Mouse (Mus musculus): ENCODE measurements around the gene Gzmd. TPM values are rescaled to one million over a fixed set of nuclear protein-coding genes. Genes with fewer than 3 reads are reported as not detected.

Gene Gzmd
- total and polyA plus RNA-seq, 3 experiments, result not detected

- H3K79me2 ChIP-seq (ENCODE audit: control insufficient read depth, insufficient read depth, low read length, poor library complexity), result no peaks in the 10 kb centered on the region
- H3K9ac ChIP-seq (ENCODE audit: control insufficient read depth, low read depth, low read length, poor library complexity, severe bottlenecking), result no peak overlapping the region
- H3K9me3 ChIP-seq (replicated peaks; ENCODE audit: insufficient read depth, low read length), result no peaks in the 10 kb centered on the region
- peaks cover 1 to 5% of the 10 kb centered on the region in 2 experiments; a peak in 1 of 4 replicates for H3K27me3 ChIP-seq (ENCODE audit: control insufficient read depth in 1 of 2, insufficient read depth in 2 of 2, low read length in 2 of 2)
- no peak overlapping the region for H3K4me3 ChIP-seq (ENCODE audit: control insufficient read depth in 1 of 2, insufficient read depth in 1 of 2, low read depth in 2 of 2, low read length in 2 of 2)
- H3K4me1 ChIP-seq (ENCODE audit: control insufficient read depth in 1 of 2, insufficient read depth in 2 of 2, low read length in 2 of 2), result no peaks in the 10 kb centered on the region
- no peaks in the 10 kb centered on the region for H3K36me3 ChIP-seq (ENCODE audit: control insufficient read depth in 1 of 2, insufficient read depth in 2 of 2, low read length in 2 of 2)
- DNase-seq (ENCODE audit: low read depth, low spot score), result no peak
- TF ChIP-seq TCF12 (IDR thresholded peaks at IDR 0.05; ENCODE audit: low read depth, low read length) (no peak), CHD2 (IDR thresholded peaks at IDR 0.05; ENCODE audit: low read length) (no peak), UBTF (IDR thresholded peaks at IDR 0.05; ENCODE audit: borderline replicate concordance, insufficient read depth, low read depth, low read length) (no peak), BHLHE40 (IDR thresholded peaks at IDR 0.05; ENCODE audit: borderline replicate concordance, low read depth, low read length) (no peak), TBP (IDR thresholded peaks at IDR 0.05; ENCODE audit: low read depth, low read length) (no peak), TAL1 (IDR thresholded peaks at IDR 0.05; ENCODE audit: low read length) (no peak), EP300 (IDR thresholded peaks at IDR 0.05; ENCODE audit: low read depth in 1 of 2, low read length in 2 of 2) (no peak), MEF2A (IDR thresholded peaks at IDR 0.05; ENCODE audit: extremely low read depth, insufficient replicate concordance, low read depth, low read length, poor library complexity, severe bottlenecking) (no peak)
- H3K27ac ChIP-seq (ENCODE audit: control insufficient read depth, low read depth, low read length), result no peak overlapping the region
These were observed 26.8 kb downstream of the Gzmd start for GRCm38 (mm10) chr14:56105447-56106180.

DNA sequence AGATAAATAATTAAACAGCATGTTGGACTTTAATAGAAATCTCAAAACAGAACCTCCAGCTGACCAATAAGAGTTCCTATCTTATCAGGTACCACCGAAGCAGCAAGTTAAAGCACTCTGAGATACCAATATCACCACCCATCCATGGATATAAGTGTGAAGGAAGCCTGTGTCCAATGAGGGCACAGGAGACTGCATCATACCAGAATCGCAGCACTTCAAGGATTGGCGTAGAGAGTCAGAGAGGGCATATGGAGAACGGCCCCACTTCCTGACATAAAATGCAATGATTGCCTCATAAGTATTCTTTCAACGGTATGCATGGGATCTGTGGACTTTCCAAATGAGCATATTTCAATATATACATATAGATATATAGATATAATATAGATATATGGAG lies 27.4 kb downstream of the Gzmd start:
- H3K9ac ChIP-seq (ENCODE audit: control insufficient read depth, low read depth, low read length, poor library complexity, severe bottlenecking), result no peak overlapping the region
- TF ChIP-seq SIN3A (IDR thresholded peaks at IDR 0.05; ENCODE audit: low read length) (no peak), GABPA (IDR thresholded peaks at IDR 0.05; ENCODE audit: low read depth, low read length) (no peak), MAFK (IDR thresholded peaks at IDR 0.05; ENCODE audit: borderline replicate concordance, low read depth, low read length) (no peak), E2F4 (IDR thresholded peaks at IDR 0.05; ENCODE audit: borderline replicate concordance, low read depth, low read length) (no peak), MAZ (IDR thresholded peaks at IDR 0.05; ENCODE audit: low read depth, low read length) (no peak), MAX (IDR thresholded peaks at IDR 0.05; ENCODE audit: low read length) (no peak), HCFC1 (IDR thresholded peaks at IDR 0.05; ENCODE audit: low read depth, low read length) (no peak), MEF2A (IDR thresholded peaks at IDR 0.05; ENCODE audit: extremely low read depth, insufficient replicate concordance, low read depth, low read length, poor library complexity, severe bottlenecking) (no peak), CTCF (IDR thresholded peaks at IDR 0.05 in 2 of 3, conservative IDR thresholded peaks at IDR 0.05 in 1 of 3; ENCODE audit: control insufficient read depth in 1 of 3, insufficient read depth in 1 of 3, low read depth in 2 of 3, low read length in 3 of 3, poor library complexity in 1 of 3, severe bottlenecking in 1 of 3) (no peak), CHD2 (IDR thresholded peaks at IDR 0.05; ENCODE audit: low read length) (no peak), MYC (IDR thresholded peaks at IDR 0.05; ENCODE audit: low read depth, low read length) (no peak), ZC3H11A (IDR thresholded peaks at IDR 0.05; ENCODE audit: low read depth, low read length) (no peak), RAD21 (IDR thresholded peaks at IDR 0.05; ENCODE audit: low read depth, low read length) (no peak)
- H3K4me3 ChIP-seq (ENCODE audit: control insufficient read depth in 1 of 2, insufficient read depth in 1 of 2, low read depth in 2 of 2, low read length in 2 of 2), result no peak overlapping the region
- H3K9me3 ChIP-seq (replicated peaks; ENCODE audit: insufficient read depth, low read length), result no peaks in the 10 kb centered on the region
- H3K27me3 ChIP-seq (ENCODE audit: control insufficient read depth in 1 of 2, insufficient read depth in 2 of 2, low read length in 2 of 2), result peaks cover 1 to 5% of the 10 kb centered on the region in 2 experiments; a peak in 1 of 4 replicates
- no peaks in the 10 kb centered on the region for H3K4me1 ChIP-seq (ENCODE audit: control insufficient read depth in 1 of 2, insufficient read depth in 2 of 2, low read length in 2 of 2)
- H3K27ac ChIP-seq (ENCODE audit: control insufficient read depth, low read depth, low read length), result no peak overlapping the region
- no peaks in the 10 kb centered on the region for H3K36me3 ChIP-seq (ENCODE audit: control insufficient read depth in 1 of 2, insufficient read depth in 2 of 2, low read length in 2 of 2)
- no peak for DNase-seq (ENCODE audit: low read depth, low spot score)
- H3K79me2 ChIP-seq (ENCODE audit: control insufficient read depth, insufficient read depth, low read length, poor library complexity), result no peaks in the 10 kb centered on the region

All from MEL (cell line).